Mouse (Mus musculus) kidney, adult 18-20 months (tissue): Measurements from ENCODE around the gene 0610010K14Rik.

Source experiments
- DNase-seq: peaks from one replicate; pipeline ENCODE4 v3.0.0; 2021

0610010K14Rik gene

DNA sequence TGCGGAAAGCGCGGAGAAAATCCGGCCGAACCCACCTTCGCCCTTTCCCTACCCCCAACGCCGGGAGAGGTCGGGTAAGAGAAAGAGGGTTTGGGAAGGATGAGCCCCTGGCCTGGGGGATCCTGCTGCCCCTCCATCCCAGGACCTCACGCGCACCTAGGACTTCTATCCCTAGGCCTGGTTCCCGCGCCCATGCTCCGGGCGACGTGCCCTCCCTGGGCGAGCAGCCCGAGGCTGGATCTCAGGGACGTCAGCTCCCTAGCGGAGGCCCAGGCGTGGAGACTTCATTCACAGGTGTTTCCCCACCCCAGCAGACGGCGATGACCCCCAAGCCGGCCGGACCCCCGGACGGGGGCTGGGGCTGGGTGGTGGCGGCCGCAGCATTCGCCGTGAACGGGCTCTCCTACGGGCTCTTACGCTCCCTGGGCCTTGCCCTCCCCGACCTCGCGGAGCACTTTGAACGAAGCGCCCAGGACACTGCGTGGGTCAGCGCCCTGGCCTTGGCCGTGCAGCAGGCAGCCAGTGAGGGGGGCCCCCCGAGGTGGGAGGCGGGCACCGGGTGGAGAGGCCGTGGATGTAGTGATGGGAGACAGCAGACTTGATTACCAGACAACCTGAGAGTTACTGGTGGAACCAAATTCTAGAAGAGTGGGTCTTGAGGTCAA lies 23.4 kb downstream of the 0610010K14Rik start:
- DNase-seq, result peak; percentile 83

DNA sequence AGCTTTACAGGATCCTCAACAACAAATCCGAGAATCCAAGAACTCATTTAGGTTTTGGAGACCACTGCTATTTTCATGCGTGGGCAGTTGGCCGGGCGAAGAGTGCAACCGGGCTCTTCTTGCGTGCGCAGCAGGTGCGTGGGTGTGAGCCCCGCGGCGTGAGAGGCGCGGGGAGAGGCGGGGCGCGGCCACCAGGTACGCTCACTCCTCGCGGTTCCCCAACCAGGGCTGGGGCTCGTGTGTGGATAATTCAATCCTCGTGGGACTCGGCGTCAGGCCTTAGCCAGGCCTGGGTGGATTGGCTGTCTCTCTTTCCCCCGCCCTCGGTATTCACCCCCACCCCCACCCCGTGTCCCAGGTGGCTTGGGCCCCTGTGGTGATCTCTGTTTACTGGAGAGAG lies 24.0 kb downstream of the 0610010K14Rik start:
- peak; percentile 53 for DNase-seq

DNA sequence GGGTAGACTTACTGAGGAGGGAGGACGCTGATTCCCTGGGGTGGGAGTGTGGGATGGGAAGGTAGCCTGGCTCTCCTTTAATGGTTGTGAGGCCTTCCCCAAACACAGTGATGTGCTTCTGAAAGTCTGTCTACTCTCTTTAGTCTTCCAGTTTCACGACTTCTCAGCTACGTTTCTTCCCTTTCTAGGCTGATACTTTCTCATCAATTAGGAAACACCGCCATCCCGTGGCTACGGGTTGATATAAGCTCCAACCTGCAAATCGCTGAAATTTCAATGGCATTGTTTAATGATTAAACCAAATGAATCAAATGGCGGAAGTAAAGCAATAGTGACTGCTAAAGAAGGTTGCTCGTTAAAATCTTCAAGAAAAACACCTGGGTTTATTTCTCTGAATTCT lies 24.8 kb downstream of the 0610010K14Rik start:
- DNase-seq, result peak; percentile 82

DNA sequence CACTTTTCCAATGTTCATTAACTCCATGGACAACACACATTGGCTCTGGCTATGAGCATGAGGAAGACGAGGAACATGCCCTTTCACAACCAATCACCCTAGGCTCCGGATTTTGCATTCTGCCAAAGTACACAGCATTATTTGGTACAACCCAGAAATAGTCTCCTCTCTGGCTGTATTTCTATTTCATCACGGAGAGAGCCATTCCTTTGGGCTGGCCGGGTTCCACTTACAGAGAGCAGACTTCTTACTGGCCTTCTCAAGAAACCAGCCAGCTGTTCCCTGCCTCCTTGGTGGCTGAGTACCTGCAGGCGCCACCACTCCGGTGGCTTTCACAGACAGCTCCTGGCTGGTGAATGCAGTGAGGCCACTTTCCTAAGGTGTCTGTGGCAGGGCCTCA lies 25.3 kb downstream of the 0610010K14Rik start, which contains the start of gene Slc16a11:
Slc16a11 (plus strand) TSS at position 330 of the 400 bp plus-strand sequence.
- peak; percentile 48 for DNase-seq

DNA sequence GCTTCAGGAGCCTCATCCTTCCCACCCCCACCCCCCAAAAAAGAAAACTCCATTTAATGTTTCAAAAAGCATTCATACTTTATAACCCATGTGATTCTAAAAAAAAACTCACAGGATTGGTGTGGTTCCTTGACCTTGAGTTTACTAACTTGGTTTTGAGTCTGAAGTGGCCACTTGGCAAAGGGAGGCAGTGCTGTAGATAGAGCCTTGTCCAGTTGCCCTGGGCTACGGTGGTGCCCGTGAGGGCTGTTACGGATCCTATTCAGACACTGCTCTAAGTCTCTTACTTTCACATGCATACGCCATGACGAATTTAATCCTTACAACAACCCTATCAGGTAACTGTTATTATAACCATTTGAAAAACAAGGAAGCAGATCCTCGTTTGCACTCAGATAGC lies 25.7 kb downstream of the 0610010K14Rik start:
- no peak for DNase-seq

DNA sequence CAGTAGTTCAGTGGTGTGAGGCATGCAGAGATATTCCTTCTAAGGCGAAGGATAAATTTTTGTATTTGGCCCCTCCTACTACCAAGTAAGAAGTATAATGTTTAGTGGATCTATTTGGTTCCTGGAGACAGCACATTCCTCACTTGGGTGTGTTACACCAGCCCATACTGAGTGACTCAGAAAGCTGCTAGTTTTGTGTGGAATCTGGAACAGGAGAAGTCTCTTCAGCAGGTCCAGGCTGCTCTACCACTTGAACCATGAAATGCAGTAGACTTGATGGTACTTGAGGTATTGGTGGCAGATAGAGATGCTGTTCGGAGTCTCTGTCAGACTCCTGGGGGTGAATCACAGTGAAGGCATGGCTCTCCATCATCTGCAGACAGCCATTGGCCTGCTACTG lies 27.0 kb downstream of the 0610010K14Rik start:
- no peak for DNase-seq

DNA sequence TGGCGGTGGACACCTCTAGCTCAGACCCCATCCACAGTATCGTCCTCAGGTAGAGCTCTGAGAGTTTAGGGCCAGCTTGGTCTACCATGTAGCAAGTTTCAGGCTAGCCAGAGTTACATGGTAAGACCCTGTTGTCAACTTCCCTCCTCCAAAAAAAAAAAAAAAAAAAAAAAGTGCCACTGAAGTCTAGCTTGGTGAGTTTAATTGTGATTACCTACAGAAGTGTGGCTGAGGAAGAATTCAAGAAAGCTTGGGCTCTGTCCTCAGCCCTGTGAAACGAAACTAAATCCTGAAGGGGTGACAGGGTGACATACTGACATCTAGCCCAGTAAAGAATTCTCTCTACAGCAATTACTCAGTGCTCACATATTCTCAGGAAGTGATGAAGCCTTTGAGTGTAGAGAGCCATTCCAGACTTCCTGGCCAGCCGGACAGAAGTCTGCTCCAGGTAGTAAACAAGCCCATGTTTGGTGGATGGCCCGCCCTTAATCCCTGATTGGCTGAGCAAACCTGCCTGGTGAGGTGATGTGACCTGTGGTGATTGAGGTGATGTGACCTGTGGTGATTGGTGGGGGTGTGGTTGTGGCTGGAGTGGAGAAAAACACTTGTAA lies 28.8 kb downstream of the 0610010K14Rik start:
- no peak for DNase-seq

DNA sequence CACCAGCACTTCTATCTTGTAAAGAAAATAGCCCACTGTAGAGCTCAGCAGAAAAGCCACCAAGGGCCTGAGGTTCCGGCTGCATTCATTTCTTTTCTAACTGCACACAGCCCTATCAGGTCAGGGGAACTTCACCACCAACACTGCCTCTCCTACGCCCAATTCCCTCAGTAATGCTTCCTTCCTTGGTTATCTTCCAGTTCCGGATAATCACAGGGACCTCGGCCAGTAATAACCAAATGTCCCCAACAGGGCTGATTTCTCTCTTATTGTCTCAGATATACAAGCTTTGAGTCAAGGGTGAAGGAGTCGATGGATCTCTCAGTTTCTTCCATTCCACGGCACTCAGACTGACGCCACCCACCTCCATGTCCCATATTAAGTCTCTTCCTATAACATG lies 30.4 kb downstream of the 0610010K14Rik start:
- no peak for DNase-seq

DNA sequence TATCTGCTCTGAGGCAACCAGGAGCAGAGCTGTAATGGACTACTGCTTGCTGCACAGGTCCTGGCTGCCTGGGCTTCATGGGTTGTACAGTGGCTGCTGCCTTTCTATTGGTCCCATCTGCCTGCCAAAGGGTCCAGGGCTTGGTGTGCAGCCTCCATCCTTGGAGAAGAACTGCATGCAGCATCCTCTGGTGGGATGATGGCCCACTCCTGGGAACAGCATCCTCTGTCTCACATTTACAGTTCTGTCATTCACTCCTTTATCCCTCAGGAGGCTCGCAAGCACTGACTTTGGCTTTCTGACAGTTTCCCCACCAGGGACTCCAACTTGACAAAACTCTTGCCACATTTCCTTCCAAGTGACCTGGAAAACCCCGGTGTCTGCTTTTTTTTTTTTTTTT lies 30.9 kb downstream of the 0610010K14Rik start:
- DNase-seq, result no peak

DNA sequence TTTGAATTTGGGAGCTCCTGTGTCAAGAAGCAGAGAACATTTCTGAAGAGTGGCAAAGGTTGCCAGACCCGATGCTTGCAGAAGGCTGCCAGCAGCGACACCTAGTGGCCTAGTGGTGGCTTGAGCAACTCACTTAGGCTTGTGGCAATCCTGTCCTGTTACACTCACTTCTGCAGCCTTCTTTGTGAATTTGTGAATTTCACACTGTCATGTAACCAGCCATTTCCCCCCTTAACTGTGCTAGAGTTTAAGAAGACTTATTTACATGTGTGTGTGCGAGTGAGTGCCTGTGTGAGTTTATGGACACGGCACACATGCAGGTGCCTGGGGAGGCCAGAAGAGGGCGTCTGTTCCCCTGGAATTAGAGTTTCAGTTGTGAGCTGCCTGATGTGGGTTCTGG lies 36.0 kb downstream of the 0610010K14Rik start:
- peak; percentile 90 for DNase-seq

DNA sequence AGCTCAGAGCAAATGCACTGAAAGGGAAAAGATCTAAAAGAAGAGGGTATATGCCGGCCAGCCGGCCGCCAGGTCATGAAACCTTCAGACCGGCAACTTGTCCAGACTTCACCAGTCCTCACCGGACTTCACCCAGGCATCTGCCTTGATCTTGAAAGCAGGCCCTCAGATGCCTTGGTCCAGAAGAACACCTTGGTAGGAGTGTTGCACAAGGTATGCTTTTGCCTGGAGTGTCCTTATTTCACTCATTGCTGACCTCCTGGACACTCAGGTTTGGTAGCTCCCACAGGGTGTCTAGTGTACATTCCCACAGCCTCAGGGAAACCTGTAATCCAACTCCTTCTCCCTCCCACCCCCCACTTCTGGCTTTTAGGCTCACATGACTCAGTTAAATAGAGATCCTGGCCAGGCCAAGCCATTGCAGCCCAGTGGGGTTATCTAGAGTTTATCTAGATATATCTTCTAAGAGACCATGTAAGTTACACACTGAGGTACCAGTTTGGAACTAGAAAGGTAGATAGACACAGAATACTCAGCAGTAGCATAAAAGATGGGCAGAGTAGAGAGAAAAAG lies 37.6 kb downstream of the 0610010K14Rik start:
- DNase-seq, result peak; percentile 30

DNA sequence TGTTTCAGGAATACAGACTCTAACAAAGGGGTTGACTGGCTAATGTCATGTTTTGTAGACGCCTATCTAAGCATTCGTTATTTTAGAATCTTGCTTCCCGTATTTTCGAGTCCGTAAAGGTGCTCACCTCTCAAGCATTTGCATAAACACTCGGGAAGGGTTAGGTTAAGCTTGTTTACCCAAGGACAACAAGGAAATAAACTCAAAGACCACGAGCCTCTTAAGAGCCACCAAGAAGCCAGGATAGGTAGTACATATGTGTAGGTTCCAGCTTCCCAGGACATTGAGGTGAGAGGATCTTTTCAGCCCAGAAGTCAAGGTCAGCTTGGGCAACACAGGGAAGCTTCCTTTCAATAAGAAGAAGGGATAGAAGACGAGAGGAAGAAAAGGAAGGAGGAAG lies 38.6 kb downstream of the 0610010K14Rik start:
- DNase-seq, result no peak

DNA sequence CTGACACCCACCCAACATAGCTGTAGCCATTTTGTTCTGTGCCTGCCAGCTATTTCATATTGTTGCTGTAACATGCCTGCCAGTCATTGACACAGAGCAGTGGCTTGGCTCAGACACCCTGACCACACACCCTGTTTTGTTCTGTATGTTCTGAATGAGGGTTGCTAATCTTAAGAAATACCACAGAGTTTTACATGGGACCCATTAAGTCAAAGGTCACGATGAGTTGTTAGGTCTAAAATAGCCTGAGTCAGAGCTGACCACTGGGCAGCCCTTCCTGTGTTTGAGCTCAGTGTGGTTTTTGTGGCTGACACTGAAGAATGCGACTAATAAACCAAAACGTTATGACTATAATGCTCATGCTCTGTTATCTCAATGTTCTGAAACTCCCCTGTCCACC lies 39.4 kb downstream of the 0610010K14Rik start:
- DNase-seq, result no peak

DNA sequence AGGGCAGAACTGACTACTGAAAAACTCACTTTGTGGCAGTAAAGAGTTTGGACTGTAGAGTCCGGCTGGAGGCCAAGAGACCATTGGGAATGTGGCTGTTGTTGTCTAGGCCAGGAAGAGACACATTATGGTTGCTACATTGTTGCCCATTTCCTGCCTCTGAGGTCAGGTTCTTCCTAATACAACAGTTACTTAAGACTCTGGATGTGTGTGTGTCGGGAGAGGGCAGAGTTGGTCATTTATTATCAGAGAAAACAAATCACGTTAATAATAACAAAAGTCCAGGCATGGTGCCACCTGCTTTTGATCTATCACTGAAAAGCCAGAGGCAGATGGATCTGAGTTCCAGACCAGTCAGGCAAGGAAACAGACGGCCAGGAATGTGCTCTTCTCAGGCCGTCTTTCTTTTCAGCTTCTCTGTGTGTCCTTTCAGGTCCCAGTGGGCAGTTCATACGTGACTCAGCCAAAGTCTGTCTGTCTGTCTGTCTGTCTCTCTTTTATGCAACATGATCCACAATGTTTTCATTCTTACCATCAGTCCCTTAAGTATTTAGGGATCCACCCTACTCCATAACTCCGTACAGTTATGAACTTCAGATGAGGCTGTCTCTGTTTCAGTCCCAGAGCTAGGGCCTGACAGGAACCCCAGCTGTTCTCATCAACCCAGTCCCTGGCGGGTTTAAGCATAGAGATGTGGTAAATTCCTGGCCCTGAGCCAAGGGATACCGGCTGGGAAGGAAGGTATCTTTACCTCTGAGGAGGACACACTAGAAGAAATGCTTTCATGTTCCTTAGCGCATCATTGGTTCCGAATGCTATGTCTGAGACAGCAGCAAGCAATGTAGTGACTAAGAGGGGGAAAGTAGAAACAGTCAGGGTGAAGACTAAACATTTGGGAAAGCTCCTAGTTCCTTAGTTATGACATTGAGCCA lies 44.1 kb downstream of the 0610010K14Rik start:
- peak; percentile 23 for DNase-seq

DNA sequence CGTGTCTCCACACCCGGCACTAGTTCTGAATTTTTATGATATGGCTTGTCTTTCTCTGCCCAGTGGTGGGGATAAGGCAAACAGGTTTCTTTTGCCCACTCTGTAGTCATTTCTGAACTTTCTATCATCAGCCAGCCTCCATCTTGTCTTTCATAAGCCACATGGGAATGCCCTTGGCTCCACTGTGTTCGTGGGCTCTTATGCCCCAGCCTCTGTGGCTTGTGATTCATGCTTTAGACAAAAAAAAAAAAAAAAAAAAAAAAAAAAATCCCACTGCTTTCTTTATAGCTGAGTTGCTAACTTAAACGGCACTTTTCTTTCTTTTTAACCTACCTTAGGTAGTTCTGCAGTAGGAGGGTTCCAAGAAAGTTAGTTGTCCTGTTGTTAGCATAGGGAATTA lies 45.6 kb downstream of the 0610010K14Rik start:
- DNase-seq, result no peak

DNA sequence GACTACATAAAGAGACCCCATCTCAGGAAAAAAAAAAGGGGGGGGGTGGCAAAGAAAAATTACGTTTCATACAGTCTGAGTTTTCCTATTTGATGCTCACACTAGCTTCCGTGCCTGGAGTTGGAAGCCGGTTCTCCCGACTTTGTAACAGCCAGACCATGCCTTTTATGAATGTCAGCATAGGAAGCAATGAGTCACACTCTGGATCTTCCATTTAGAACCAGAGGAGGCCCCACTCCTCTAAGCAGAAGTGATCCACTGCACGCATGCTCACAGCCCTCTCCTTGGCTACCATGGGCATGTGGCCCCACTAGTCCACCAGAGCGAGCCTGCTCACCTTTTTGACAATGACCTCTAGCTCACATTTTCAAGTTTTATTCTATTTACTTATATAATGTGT lies 46.5 kb downstream of the 0610010K14Rik start:
- no peak for DNase-seq

DNA sequence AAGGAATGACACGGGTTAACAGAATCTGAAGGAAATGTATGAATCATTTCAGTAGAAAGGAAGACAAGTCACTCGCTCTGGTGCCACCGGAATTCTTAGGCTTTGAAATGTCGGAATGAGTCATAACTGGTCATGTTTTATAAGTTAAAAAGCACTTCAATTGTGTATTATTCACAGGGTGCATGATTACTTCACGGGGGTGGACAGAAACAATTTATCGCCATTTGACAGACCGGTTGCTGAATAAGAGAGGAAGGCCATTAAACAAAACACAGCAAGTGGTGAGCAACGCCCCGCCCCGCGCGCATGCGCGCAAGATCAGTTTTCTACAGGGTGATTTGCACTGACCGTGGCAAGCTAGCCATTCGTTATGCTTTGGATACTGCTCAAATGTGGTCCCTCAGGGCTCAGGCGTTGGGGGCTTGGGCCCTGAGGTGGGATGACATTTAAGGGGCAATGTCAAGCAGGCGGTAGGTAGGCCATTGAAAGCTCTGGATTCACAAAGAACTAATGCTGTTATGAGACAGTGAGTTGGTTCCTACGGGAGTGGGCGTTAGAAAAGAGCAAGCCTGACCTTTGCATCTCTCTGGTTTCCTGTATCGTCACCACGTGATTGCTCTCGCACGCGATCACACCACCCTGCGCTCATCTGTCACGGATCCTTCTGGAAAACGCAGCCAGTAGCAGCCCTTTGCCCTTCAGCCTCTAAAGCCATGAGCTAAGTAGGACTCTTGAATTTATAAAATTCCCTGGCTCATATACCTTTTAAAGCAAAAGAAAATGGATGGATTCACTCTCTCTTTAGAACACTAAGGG lies 48.2 kb downstream of the 0610010K14Rik start:
- DNase-seq, result no peak
